In the genomic region with DNA sequence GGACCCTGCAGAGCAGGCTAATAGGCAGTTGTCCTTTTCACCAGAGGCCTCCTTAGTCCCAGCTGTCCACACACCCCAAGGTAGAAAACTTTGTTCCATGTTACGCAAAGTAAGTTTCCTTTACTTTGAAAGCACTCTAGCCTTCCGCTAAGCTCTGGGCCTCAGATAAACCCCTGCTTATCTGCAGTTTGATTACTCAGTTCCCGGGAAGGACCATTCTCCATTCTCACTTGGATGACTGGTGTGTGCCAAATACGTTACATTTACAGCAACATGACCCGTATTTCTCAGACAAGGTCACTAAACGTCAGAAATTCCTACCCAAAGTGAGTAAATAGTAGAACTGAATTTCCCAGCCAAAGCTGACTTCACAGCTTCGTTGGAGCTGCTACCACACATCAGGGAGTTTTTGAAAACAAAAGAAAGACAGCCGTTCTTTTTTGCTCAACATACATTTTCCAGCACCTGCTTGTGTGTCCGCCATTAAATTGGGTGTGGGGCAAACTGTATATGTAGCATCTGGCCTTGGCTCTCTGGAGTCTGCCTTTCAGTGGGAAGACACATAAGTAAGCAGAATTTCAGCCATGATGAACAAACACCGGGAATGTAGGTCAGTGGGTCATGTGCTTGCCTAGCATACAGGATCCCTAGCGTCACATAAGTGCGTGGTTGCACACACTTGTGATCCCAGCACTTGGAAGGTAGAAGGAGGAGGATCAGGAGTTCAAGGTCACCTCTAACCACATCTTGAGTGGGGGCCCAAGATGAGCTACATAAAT, we compare ENCODE assay signal across 10 mouse cellular contexts. TPM values are rescaled to one million over a fixed set of nuclear protein-coding genes. Genes with fewer than 3 reads are reported as not detected.
A peak's percentile ranks its signal among the peaks of the same experiment; 100 is the strongest.
DNase-seq lines count a peak whose midpoint lies in the region; ATAC-seq lines count a peak whose summit lies in the region.
"Had no signal": no experiment of that assay in that cellular context is flagged by ENCODE, and none has a peak within 500 bp of the region (broad histone marks: within the 10 kb centered on the region; RNA-seq: fewer than 3 reads in every experiment).

No protein-coding gene starts in this region.

- no peak overlapping the region for H3K4me3 ChIP-seq in kidney, embryonic 14.5 days (ENCODE audit: low read length)
- no peak overlapping the region for H3K4me3 ChIP-seq in forebrain, embryonic 15.5 days
- no peak overlapping the region for H3K4me3 ChIP-seq in limb, embryonic 13.5 days
- H3K4me3 ChIP-seq in neural tube, embryonic 15.5 days (replicated peaks): no peak overlapping the region

- H3K4me1 ChIP-seq in kidney, embryonic 14.5 days (ENCODE audit: control insufficient read depth, insufficient read depth, low read length): peaks cover 33% of the 10 kb centered on the region
- H3K4me1 ChIP-seq in forebrain, embryonic 15.5 days: peaks cover 33% of the 10 kb centered on the region
- peaks cover 20% of the 10 kb centered on the region for H3K4me1 ChIP-seq in limb, embryonic 13.5 days
- H3K4me1 ChIP-seq in neural tube, embryonic 15.5 days: peaks cover 24% of the 10 kb centered on the region

- no peak overlapping the region for H3K4me2 ChIP-seq in kidney, embryonic 14.5 days (replicated peaks; ENCODE audit: low read depth, low read length)
- no peak overlapping the region for H3K4me2 ChIP-seq in forebrain, embryonic 15.5 days (replicated peaks)
- no peak overlapping the region for H3K4me2 ChIP-seq in limb, embryonic 13.5 days (replicated peaks)
- no peak overlapping the region for H3K4me2 ChIP-seq in neural tube, embryonic 15.5 days

- peak overlapping the region; percentile 44; the same call in 1 of the 2 replicates for H3K27ac ChIP-seq in kidney, embryonic 14.5 days (ENCODE audit: low read depth, low read length)
- peak overlapping the region; percentile 69 for H3K27ac ChIP-seq in forebrain, embryonic 15.5 days (replicated peaks)
- H3K27ac ChIP-seq in limb, embryonic 13.5 days: peak overlapping the region; percentile 34; the same call in 1 of the 2 replicates
- peak overlapping the region; percentile 69 for H3K27ac ChIP-seq in neural tube, embryonic 15.5 days (replicated peaks)
- H3K27ac ChIP-seq: liver, embryonic 14.5 days had no signal

- H3K9me3 ChIP-seq in kidney, embryonic 14.5 days (ENCODE audit: control insufficient read depth, low read length): no peaks in the 10 kb centered on the region
- no peaks in the 10 kb centered on the region for H3K9me3 ChIP-seq in forebrain, embryonic 15.5 days
- H3K9me3 ChIP-seq in limb, embryonic 13.5 days: no peaks in the 10 kb centered on the region
- H3K9me3 ChIP-seq in neural tube, embryonic 15.5 days (replicated peaks): no peaks in the 10 kb centered on the region

- no peak for DNase-seq in kidney, adult 11 months
- DNase-seq in gastrocnemius, adult 8-10 months (ENCODE audit: low spot score in 2 of 2): no peak
- no peak for DNase-seq in right cerebral cortex, adult 2 months (ENCODE audit: low spot score in 2 of 2)

- H3K36me3 ChIP-seq in kidney, embryonic 14.5 days (ENCODE audit: control insufficient read depth, insufficient read depth, low read length): no peaks in the 10 kb centered on the region
- no peaks in the 10 kb centered on the region for H3K36me3 ChIP-seq in forebrain, embryonic 15.5 days
- peaks cover 5% of the 10 kb centered on the region for H3K36me3 ChIP-seq in limb, embryonic 13.5 days
- H3K36me3 ChIP-seq in neural tube, embryonic 15.5 days: no peaks in the 10 kb centered on the region

- no peak overlapping the region for H3K9ac ChIP-seq in kidney, embryonic 14.5 days (ENCODE audit: low read depth, low read length)
- no peak overlapping the region for H3K9ac ChIP-seq in forebrain, embryonic 15.5 days (replicated peaks)
- H3K9ac ChIP-seq in limb, embryonic 13.5 days: no peak overlapping the region
- H3K9ac ChIP-seq in neural tube, embryonic 15.5 days (replicated peaks): no peak overlapping the region
- H3K9ac ChIP-seq: liver, embryonic 14.5 days had no signal

- no peaks in the 10 kb centered on the region for H3K27me3 ChIP-seq in kidney, embryonic 14.5 days (ENCODE audit: control insufficient read depth, insufficient read depth, low read length)
- H3K27me3 ChIP-seq in forebrain, embryonic 15.5 days: no peaks in the 10 kb centered on the region
- no peaks in the 10 kb centered on the region for H3K27me3 ChIP-seq in limb, embryonic 13.5 days
- no peaks in the 10 kb centered on the region for H3K27me3 ChIP-seq in neural tube, embryonic 15.5 days (replicated peaks)

- ATAC-seq in kidney, embryonic 14.5 days (ENCODE audit: low FRiP score, low TSS enrichment): no peak
- no peak; the same call in 1 of the 2 replicates for ATAC-seq in forebrain, embryonic 15.5 days (replicated peaks)
- ATAC-seq in limb, embryonic 13.5 days (ENCODE audit: low FRiP score, low read depth): no peak
- ATAC-seq in neural tube, embryonic 15.5 days (ENCODE audit: low FRiP score): no peak
- ATAC-seq in granulocyte monocyte progenitor cell, adult 5-6 weeks (replicated peaks; ENCODE audit: poor library complexity, severe bottlenecking): no peak

- 62% methylated on average over 12 of the region's 12 CpGs for WGBS in kidney, embryonic 14.5 days
- WGBS in forebrain, embryonic 15.5 days: 38% methylated on average over 12 of the region's 12 CpGs
- 69% methylated on average over 12 of the region's 12 CpGs for WGBS in limb, embryonic 13.5 days
- 69% methylated on average over 12 of the region's 12 CpGs for WGBS in neural tube, embryonic 15.5 days

RNA-seq across cellular contexts. Expression of a gene that starts 20.3 kb away (rescaled TPM):
- polyA plus RNA-seq in kidney, embryonic 14.5 days (2014; fragmentation: Nextera tagmentation; extraction: Ambion mirVana): 25.8 and 31.1 TPM in 2 replicates
- polyA plus RNA-seq in forebrain, embryonic 15.5 days (2015; fragmentation: Nextera tagmentation; extraction: Ambion mirVana): 11.7 and 13.5 TPM in 2 replicates
- 12.9 and 14.4 TPM in 2 replicates for polyA plus RNA-seq in limb, embryonic 13.5 days (2015; fragmentation: Nextera tagmentation; extraction: Ambion mirVana)
- polyA plus RNA-seq in neural tube, embryonic 15.5 days (2015; fragmentation: Nextera tagmentation; extraction: Ambion mirVana): 11.0 and 14.2 TPM in 2 replicates
- under 1 TPM in 1 of 4 experiments, not detected in 3; 0.12 TPM for total RNA-seq in gastrocnemius, adult 8-10 months (2022)
- 1.9 TPM in 1 of 2 replicates, not detected in the other for total RNA-seq in granulocyte monocyte progenitor cell, adult 5-6 weeks (2014; fragmentation: Nextera tagmentation)
- total RNA-seq in granulocyte monocyte progenitor cell, adult 5-6 weeks (2017): not detected in 2 replicates

RNA-seq across cellular contexts. Expression of a gene that starts 38.0 kb away (rescaled TPM):
- 9.0 and 9.9 TPM in 2 replicates for polyA plus RNA-seq in kidney, embryonic 14.5 days (2014; fragmentation: Nextera tagmentation; extraction: Ambion mirVana)
- polyA plus RNA-seq in forebrain, embryonic 15.5 days (2015; fragmentation: Nextera tagmentation; extraction: Ambion mirVana): 2.9 and 3.6 TPM in 2 replicates
- 4.7 and 5.2 TPM in 2 replicates for polyA plus RNA-seq in limb, embryonic 13.5 days (2015; fragmentation: Nextera tagmentation; extraction: Ambion mirVana)
- 2.7 and 3.5 TPM in 2 replicates for polyA plus RNA-seq in neural tube, embryonic 15.5 days (2015; fragmentation: Nextera tagmentation; extraction: Ambion mirVana)
- total RNA-seq in gastrocnemius, adult 8-10 months (2022): under 1 TPM in 1 of 4 experiments, not detected in 3; 0.15 TPM
- total RNA-seq in granulocyte monocyte progenitor cell, adult 5-6 weeks (2014; fragmentation: Nextera tagmentation): not detected in 2 replicates
- not detected in 2 replicates for total RNA-seq in granulocyte monocyte progenitor cell, adult 5-6 weeks (2017)

RNA-seq across cellular contexts. Expression of a gene that starts 52.5 kb away (rescaled TPM):
- polyA plus RNA-seq in kidney, embryonic 14.5 days (2014; fragmentation: Nextera tagmentation; extraction: Ambion mirVana): not detected in 2 replicates
- polyA plus RNA-seq in forebrain, embryonic 15.5 days (2015; fragmentation: Nextera tagmentation; extraction: Ambion mirVana): not detected in 2 replicates
- polyA plus RNA-seq in limb, embryonic 13.5 days (2015; fragmentation: Nextera tagmentation; extraction: Ambion mirVana): not detected in 2 replicates
- polyA plus RNA-seq in neural tube, embryonic 15.5 days (2015; fragmentation: Nextera tagmentation; extraction: Ambion mirVana): not detected in 2 replicates
- total RNA-seq in gastrocnemius, adult 8-10 months (2022): not detected
- total RNA-seq in granulocyte monocyte progenitor cell, adult 5-6 weeks (2014; fragmentation: Nextera tagmentation): not detected in 2 replicates
- total RNA-seq in granulocyte monocyte progenitor cell, adult 5-6 weeks (2017): not detected in 2 replicates
- total RNA-seq: ES-E14 had no signal
- polyA plus RNA-seq: liver, embryonic 14.5 days had no signal
